Mouse (Mus musculus) kidney, adult 2 months (tissue): Measurements from ENCODE around the gene Prss50. TPM values are rescaled to one million over a fixed set of nuclear protein-coding genes. Genes with fewer than 3 reads are reported as not detected.

ENCODE experiments used
- DNase-seq: peaks from one replicate; pipeline ENCODE4 v3.0.0; 2021
- H3K27ac ChIP-seq: fragments of 200-500 bp; 2 replicates; pipeline ENCODE4 v1.5.1; 2012; ENCODE audit warnings: low read depth, low read length, control low read depth, inconsistent platforms; ENCODE audit not compliant: insufficient read depth
- H3K27me3 ChIP-seq: fragments of 200-500 bp; replicated peaks from 2 replicates; pipeline ENCODE4 v1.6.1; 2012; ENCODE audit warnings: mild to moderate bottlenecking, moderate library complexity, low read length, inconsistent platforms; ENCODE audit not compliant: control insufficient read depth, insufficient read depth
- H3K36me3 ChIP-seq: fragments of 200-500 bp; 2 replicates; pipeline ENCODE4 v1.6.1; 2012; ENCODE audit warnings: mild to moderate bottlenecking, moderate library complexity, low read length, inconsistent platforms; ENCODE audit not compliant: control insufficient read depth, insufficient read depth
- H3K4me1 ChIP-seq: fragments of 200-500 bp; 2 replicates; pipeline ENCODE4 v1.6.1; 2011; ENCODE audit warnings: low read length; ENCODE audit not compliant: control insufficient read depth, insufficient read depth
- H3K4me3 ChIP-seq: fragments of 200-500 bp; 2 replicates; pipeline ENCODE4 v1.5.1; 2011; ENCODE audit warnings: mild to moderate bottlenecking, low read depth, low read length, control low read depth; ENCODE audit not compliant: insufficient read depth
- CTCF ChIP-seq: fragments of 200-500 bp; conservative IDR thresholded peaks from 2 replicates; pipeline ENCODE4 v1.5.1; 2011; ENCODE audit warnings: low read depth, mild to moderate bottlenecking, control low read depth, low read length, moderate library complexity, mixed read lengths; ENCODE audit not compliant: insufficient read depth, insufficient read length
- POLR2A ChIP-seq: fragments of 200-500 bp; IDR thresholded peaks from one replicate; pipeline ENCODE4 v1.6.1; 2011; ENCODE audit warnings: low read depth, low read length, control low read depth
- WGBS: fragments of 180-500 bp; shearing (Covaris S2); methylation state at CpG from one replicate; pipeline ENCODE4 v1.1.7; 2018; 5-methylcytosine and 5-hydroxymethylcytosine counted together
- polyA plus RNA-seq: library from polyadenylated mRNA; depleted of rRNA; stranded (reverse); fragments of >200 nt; gene quantifications from 2 replicates; pipeline ENCODE4 v1.2.3, GENCODE M21; 2012

Prss50 gene
- polyA plus RNA-seq, 1 experiment, result not detected

- Histone ChIP-seq H3K4me1 (peaks cover 19% of the 10 kb centered on the region), H3K27me3 (no peaks in the 10 kb centered on the region), H3K27ac (no peak overlapping the region), H3K4me3 (no peak overlapping the region), H3K36me3 (no peaks in the 10 kb centered on the region)
- no peak for TF ChIP-seq POLR2A
- TF ChIP-seq CTCF, result no peak
- 59% methylated on average over 3 of the region's 3 CpGs for WGBS
- no peak for DNase-seq
Observed at GRCm38 (mm10) chr9:110874660-110875191, 17.0 kb downstream of the Prss50 start.

GRCm38 (mm10) chr9:110875288-110875695 lies 17.5 kb downstream of the Prss50 start:
- no peaks in the 10 kb centered on the region for H3K27me3 ChIP-seq
- no peaks in the 10 kb centered on the region for H3K36me3 ChIP-seq
- H3K27ac ChIP-seq, result peak overlapping the region; percentile 25; the same call in 1 of the 2 replicates
- peaks cover 19% of the 10 kb centered on the region for H3K4me1 ChIP-seq
- H3K4me3 ChIP-seq, result no peak overlapping the region
- WGBS, result 35% methylated on average over 6 of the region's 6 CpGs
- peak; percentile 80 for DNase-seq
- TF ChIP-seq CTCF (no peak), POLR2A (no peak)

DNA sequence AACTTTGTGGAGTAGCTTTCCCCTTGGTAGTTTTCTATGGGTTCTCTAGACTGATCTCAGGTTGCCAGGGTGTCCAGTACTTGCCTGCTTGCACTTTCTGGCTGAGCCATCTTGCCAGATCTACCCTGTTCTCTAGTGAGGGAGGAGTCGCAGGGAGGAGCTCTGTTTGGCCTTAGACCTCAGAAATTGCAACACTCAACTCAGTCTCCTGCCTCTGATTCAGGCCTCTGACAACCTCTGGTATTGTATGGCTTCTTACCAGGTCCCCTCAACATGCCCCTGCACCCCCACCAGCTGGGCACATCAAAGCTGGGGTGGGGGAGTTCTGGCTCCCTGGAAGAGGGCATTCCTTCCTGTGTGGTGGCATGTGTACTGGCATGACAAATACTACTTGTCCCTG lies 19.6 kb downstream of the Prss50 start:
- no peak overlapping the region for H3K4me3 ChIP-seq
- 48% methylated on average over 1 of the region's 1 CpGs for WGBS
- H3K27me3 ChIP-seq, result no peaks in the 10 kb centered on the region
- no peak for TF ChIP-seq CTCF
- no peak for TF ChIP-seq POLR2A
- H3K27ac ChIP-seq, result peak overlapping the region; percentile 26; the same call in 1 of the 2 replicates
- DNase-seq, result peak; percentile 67
- no peaks in the 10 kb centered on the region for H3K36me3 ChIP-seq
- H3K4me1 ChIP-seq, result peaks cover 24% of the 10 kb centered on the region

DNA sequence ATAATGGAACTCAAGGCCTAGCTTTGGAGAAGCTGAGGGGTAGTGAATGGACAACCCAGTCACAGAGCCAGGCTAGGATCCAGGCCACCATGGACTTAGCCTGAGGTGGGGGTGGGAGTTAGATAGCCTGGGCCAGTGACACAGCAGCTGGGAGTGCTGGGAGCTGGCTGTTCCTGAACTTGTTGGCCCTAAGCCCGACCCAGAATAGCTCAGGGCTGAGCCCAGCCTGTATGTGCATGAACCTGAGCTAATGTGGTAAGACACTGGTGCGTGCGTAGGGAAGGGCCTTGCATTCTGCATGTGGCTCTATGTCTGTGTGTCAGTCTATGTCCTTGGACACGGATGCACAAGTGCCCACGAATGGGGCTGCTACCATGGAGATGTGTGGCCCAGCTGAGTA lies 20.1 kb downstream of the Prss50 start:
- 53% methylated on average over 5 of the region's 5 CpGs for WGBS
- Histone ChIP-seq H3K4me1 (peaks cover 24% of the 10 kb centered on the region), H3K27me3 (no peaks in the 10 kb centered on the region), H3K36me3 (no peaks in the 10 kb centered on the region), H3K27ac (peak overlapping the region; percentile 12; the same call in 1 of the 2 replicates), H3K4me3 (no peak overlapping the region)
- TF ChIP-seq POLR2A (no peak), CTCF (no peak)
- peak; percentile 91 for DNase-seq

DNA sequence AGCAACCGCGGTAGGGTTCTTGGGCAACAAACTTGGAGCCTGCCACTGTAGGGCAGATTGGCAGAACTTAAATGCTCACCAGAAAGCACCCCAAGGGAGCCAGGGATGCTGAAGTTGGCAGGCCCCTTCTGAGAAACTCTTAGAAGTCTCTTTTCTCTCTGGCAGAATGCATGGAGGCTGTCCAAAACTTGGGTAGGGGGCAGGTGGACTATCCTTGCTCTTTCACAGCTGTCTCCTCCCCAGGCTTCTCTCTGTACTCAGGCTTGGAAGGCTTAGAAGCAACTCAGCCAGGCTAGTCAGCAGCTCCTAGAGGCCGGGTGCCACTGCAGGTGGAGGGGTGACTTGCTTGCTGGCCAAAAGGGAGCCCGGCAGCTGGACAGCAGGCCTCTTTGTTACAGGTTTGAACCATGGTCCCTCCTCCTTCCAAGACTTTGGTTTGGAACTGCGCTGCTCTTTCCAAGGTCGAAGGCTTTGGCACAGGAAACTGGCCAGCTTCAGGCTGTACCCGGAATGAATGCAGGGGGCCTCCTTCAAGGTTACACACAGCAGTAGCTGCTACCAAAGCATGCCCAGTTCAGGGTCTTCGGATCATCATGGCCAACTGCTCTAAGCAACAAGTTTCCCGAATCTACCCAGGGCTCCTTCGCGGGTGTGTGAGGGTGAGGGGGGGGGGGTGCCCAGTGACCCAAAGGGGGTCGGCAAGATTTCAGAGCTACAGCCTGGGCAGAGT lies 21.6 kb downstream of the Prss50 start, which contains the start of gene Als2cl:
Als2cl (plus strand) TSS at position 680 of the 730 bp plus-strand sequence.
- 8% methylated on average over 12 of the region's 12 CpGs for WGBS
- TF ChIP-seq CTCF (no peak), POLR2A (no peak)
- peak within 1 kb of the TSS; percentile 75 for H3K4me3 ChIP-seq
- no peaks in the 10 kb centered on the region for H3K36me3 ChIP-seq
- H3K4me1 ChIP-seq, result peaks cover 24% of the 10 kb centered on the region
- H3K27me3 ChIP-seq, result no peaks in the 10 kb centered on the region
- H3K27ac ChIP-seq, result peak within 1 kb of the TSS; percentile 97
- peak; percentile 89 for DNase-seq

DNA sequence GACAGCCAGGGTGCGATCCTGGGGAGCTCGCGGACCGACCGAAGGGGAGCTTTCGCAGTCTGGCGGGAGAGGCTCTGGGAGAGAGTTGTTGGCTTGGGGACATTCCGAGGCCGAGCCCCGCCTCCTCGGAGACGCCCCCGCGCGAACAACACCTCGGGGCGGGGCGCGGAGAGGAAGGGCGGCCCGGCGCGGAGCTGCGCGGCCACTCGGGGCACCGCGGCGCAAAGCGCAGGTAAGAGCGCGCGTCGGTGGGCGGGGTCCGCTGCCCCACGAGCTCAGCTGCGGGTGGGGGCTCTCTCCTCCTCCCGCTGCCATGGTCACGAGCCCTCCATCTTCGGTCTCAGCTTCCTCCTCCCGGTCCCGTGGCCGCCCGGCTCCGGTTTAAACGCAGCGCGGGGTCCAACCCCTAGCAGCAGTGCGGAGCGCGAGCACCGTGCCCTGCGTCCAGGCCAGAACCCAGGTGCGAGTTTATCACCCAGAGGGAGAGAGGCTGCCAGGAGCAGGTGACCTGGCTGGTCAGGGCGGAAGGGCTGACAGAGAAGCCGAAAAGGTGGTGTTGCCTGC lies 22.3 kb downstream of the Prss50 start, which contains the start of gene Tmie:
Tmie (minus strand) TSS at position 116 of the 564 bp plus-strand sequence.
- Histone ChIP-seq H3K4me1 (peaks cover 24% of the 10 kb centered on the region), H3K4me3 (peak within 1 kb of the TSS; percentile 75), H3K36me3 (no peaks in the 10 kb centered on the region), H3K27ac (peak within 1 kb of the TSS; percentile 97), H3K27me3 (no peaks in the 10 kb centered on the region)
- DNase-seq, result peak; percentile 94
- WGBS, result under 1% methylated on average over 51 of the region's 57 CpGs
- TF ChIP-seq CTCF, result no peak
- peak; percentile 84 for TF ChIP-seq POLR2A

GRCm38 (mm10) chr9:110880772-110881171 lies 23.0 kb downstream of the Prss50 start:
- DNase-seq, result peak; percentile 66
- no peak for TF ChIP-seq POLR2A
- 0 out of 2 replicates have a peak, but pooled peaks have one; percentile 1 for TF ChIP-seq CTCF
- peaks cover 24% of the 10 kb centered on the region for H3K4me1 ChIP-seq
- H3K27me3 ChIP-seq, result no peaks in the 10 kb centered on the region
- H3K4me3 ChIP-seq, result peak overlapping the region; percentile 75
- H3K27ac ChIP-seq, result peak overlapping the region; percentile 91
- WGBS, result 29% methylated on average over 4 of the region's 4 CpGs
- H3K36me3 ChIP-seq, result no peaks in the 10 kb centered on the region
